In the genomic region with DNA sequence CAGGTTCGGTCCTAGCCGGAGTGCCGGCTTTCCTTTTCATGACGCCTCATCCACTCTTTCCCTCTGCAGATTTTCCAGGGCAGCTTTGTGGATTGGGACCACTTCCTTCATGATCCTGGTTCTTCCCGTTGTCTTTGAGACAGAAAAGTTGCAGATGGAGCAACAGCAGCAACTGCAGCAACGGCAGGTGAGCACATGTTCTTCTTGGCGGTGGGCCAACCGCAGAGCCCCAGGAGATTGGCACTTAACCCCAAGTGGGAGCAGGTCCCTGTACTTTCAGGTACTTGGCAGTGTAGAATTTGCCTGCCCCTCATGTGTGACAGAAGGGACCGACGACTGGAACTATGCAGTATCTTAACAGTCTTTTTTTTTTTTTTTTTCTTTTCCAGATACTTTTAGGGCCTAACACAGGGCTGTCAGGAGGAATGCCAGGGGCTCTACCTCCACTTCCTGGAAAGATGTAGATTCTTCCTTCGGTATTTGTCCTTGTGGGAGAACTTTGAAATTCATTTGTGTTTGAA, we compare ENCODE assay signal across 8 mouse cellular contexts. TPM values are rescaled to one million over a fixed set of nuclear protein-coding genes. Genes with fewer than 3 reads are reported as not detected.
A peak's percentile ranks its signal among the peaks of the same experiment; 100 is the strongest.
DNase-seq lines count a peak whose midpoint lies in the region; ATAC-seq and TF ChIP-seq lines count a peak whose summit lies in the region.
"Not testable (repeated sequence)": the region's sequence is repeated elsewhere in the genome, so short reads cannot be mapped to it uniquely, and the experiment has no call there.

No protein-coding gene starts in this region.

- not testable (repeated sequence) for H3K27ac ChIP-seq in embryonic facial prominence, embryonic 10.5 days (replicated peaks); forebrain, embryonic 16.5 days (ENCODE audit: low read length); hindbrain, embryonic 12.5 days; kidney, embryonic 16.5 days (ENCODE audit: low read length); liver, embryonic 12.5 days; midbrain, embryonic 12.5 days (replicated peaks)

- TF ChIP-seq CTCF in C2C12 (IDR thresholded peaks at IDR 0.05; ENCODE audit: control insufficient read depth, insufficient read depth, insufficient read length) = not testable (repeated sequence)

- H3K4me2 ChIP-seq in forebrain, embryonic 16.5 days (ENCODE audit: low read length) = peak overlapping the region; percentile 60
- peak overlapping the region; percentile 85 for H3K4me2 ChIP-seq in hindbrain, embryonic 12.5 days (replicated peaks)
- peak overlapping the region; percentile 69 for H3K4me2 ChIP-seq in kidney, embryonic 16.5 days (replicated peaks; ENCODE audit: low read depth, low read length)
- peak overlapping the region; percentile 80 for H3K4me2 ChIP-seq in liver, embryonic 12.5 days
- H3K4me2 ChIP-seq in midbrain, embryonic 12.5 days (replicated peaks) = peak overlapping the region; percentile 66

- peaks cover 29% of the 10 kb centered on the region for H3K79me3 ChIP-seq in C2C12 (ENCODE audit: low read depth)

- H3K4me3 ChIP-seq in C2C12 (ENCODE audit: insufficient read depth, poor library complexity, severe bottlenecking) = peak overlapping the region; percentile 100
- peak overlapping the region; percentile 90 for H3K4me3 ChIP-seq in embryonic facial prominence, embryonic 10.5 days
- H3K4me3 ChIP-seq in forebrain, embryonic 16.5 days (replicated peaks; ENCODE audit: low read length) = not testable (repeated sequence)
- H3K4me3 ChIP-seq in hindbrain, embryonic 12.5 days = peak overlapping the region; percentile 95
- H3K4me3 ChIP-seq in kidney, embryonic 16.5 days (ENCODE audit: low read length) = peak overlapping the region; percentile 93
- H3K4me3 ChIP-seq in liver, embryonic 12.5 days = peak overlapping the region; percentile 97
- H3K4me3 ChIP-seq in midbrain, embryonic 12.5 days = peak overlapping the region; percentile 95; the same call in 1 of the 2 replicates

- peaks cover 49% of the 10 kb centered on the region for H3K79me2 ChIP-seq in C2C12 (ENCODE audit: control insufficient read depth, insufficient read depth)

- not testable (repeated sequence) for H3K27me3 ChIP-seq in C2C12 (ENCODE audit: control insufficient read depth, insufficient read depth, insufficient read length); embryonic facial prominence, embryonic 10.5 days (replicated peaks; ENCODE audit: low read depth, poor library complexity, severe bottlenecking); forebrain, embryonic 16.5 days (replicated peaks; ENCODE audit: control insufficient read depth, insufficient read depth, low read length); hindbrain, embryonic 12.5 days; kidney, embryonic 16.5 days (ENCODE audit: insufficient read depth, low read length); liver, embryonic 12.5 days (replicated peaks); midbrain, embryonic 12.5 days

- H3K9ac ChIP-seq in forebrain, embryonic 16.5 days (replicated peaks; ENCODE audit: low read depth, low read length); hindbrain, embryonic 12.5 days; kidney, embryonic 16.5 days (replicated peaks; ENCODE audit: low read length); midbrain, embryonic 12.5 days (replicated peaks): not testable (repeated sequence)
- H3K9ac ChIP-seq in liver, embryonic 12.5 days = peak overlapping the region; percentile 91

- 87% methylated on average over 11 of the region's 11 CpGs for WGBS in embryonic facial prominence, embryonic 10.5 days
- 80% methylated on average over 11 of the region's 11 CpGs for WGBS in forebrain, embryonic 16.5 days
- WGBS in hindbrain, embryonic 12.5 days = 90% methylated on average over 11 of the region's 11 CpGs
- WGBS in kidney, embryonic 16.5 days = 73% methylated on average over 11 of the region's 11 CpGs
- 76% methylated on average over 11 of the region's 11 CpGs for WGBS in liver, embryonic 12.5 days (ENCODE audit: insufficient replicate concordance)
- 89% methylated on average over 11 of the region's 11 CpGs for WGBS in midbrain, embryonic 12.5 days

- peaks cover 51% of the 10 kb centered on the region for H3K36me3 ChIP-seq in C2C12 (ENCODE audit: control insufficient read depth, insufficient read depth)
- H3K36me3 ChIP-seq in embryonic facial prominence, embryonic 10.5 days (replicated peaks) = peaks cover 66% of the 10 kb centered on the region
- peaks cover 26% of the 10 kb centered on the region for H3K36me3 ChIP-seq in forebrain, embryonic 16.5 days (ENCODE audit: control insufficient read depth, insufficient read depth)
- peaks cover 49% of the 10 kb centered on the region for H3K36me3 ChIP-seq in hindbrain, embryonic 12.5 days
- peaks cover 42% of the 10 kb centered on the region for H3K36me3 ChIP-seq in kidney, embryonic 16.5 days (ENCODE audit: insufficient read depth, low read length)
- H3K36me3 ChIP-seq in liver, embryonic 12.5 days = peaks cover 56% of the 10 kb centered on the region
- peaks cover 55% of the 10 kb centered on the region for H3K36me3 ChIP-seq in midbrain, embryonic 12.5 days

- peak overlapping the region; percentile 61 for H3ac ChIP-seq in C2C12 (ENCODE audit: control insufficient read depth, insufficient read length, low read depth)

- not testable (repeated sequence) for ATAC-seq in forebrain, embryonic 16.5 days; hindbrain, embryonic 12.5 days (ENCODE audit: low FRiP score); kidney, embryonic 16.5 days (ENCODE audit: low FRiP score, low TSS enrichment); liver, embryonic 12.5 days; midbrain, embryonic 12.5 days (ENCODE audit: low FRiP score, low read depth)

- DNase-seq in embryonic facial prominence, embryonic 10.5 days (ENCODE audit: low spot score) = not testable (repeated sequence)
- peak; percentile 35 for DNase-seq in right cerebral cortex, postnatal 4 days

- H3K9me3 ChIP-seq in embryonic facial prominence, embryonic 10.5 days; forebrain, embryonic 16.5 days (ENCODE audit: control insufficient read depth, low read length); hindbrain, embryonic 12.5 days (replicated peaks); kidney, embryonic 16.5 days (ENCODE audit: low read length); liver, embryonic 12.5 days (replicated peaks); midbrain, embryonic 12.5 days: not testable (repeated sequence)

- not testable (repeated sequence) for H3K4me1 ChIP-seq in embryonic facial prominence, embryonic 10.5 days; forebrain, embryonic 16.5 days (replicated peaks; ENCODE audit: control insufficient read depth, insufficient read depth, low read length); hindbrain, embryonic 12.5 days; kidney, embryonic 16.5 days (ENCODE audit: insufficient read depth, low read length); midbrain, embryonic 12.5 days
- H3K4me1 ChIP-seq in liver, embryonic 12.5 days = peaks cover 23% of the 10 kb centered on the region

RNA-seq across cellular contexts. Expression of gene Tomm22, which starts 1.2 kb away (rescaled TPM):
- polyA plus RNA-seq in C2C12 (2012; fragmentation: generic; extraction: Trizol) = 171 TPM
- polyA plus RNA-seq in embryonic facial prominence, embryonic 10.5 days (2016; fragmentation: Nextera tagmentation; extraction: Ambion mirVana) = 250 and 258 TPM in 2 replicates
- polyA plus RNA-seq in forebrain, embryonic 16.5 days (2015; fragmentation: Nextera tagmentation; extraction: Ambion mirVana) = 249 and 262 TPM in 2 replicates
- polyA plus RNA-seq in hindbrain, embryonic 12.5 days (2016; fragmentation: Nextera tagmentation; extraction: Ambion mirVana) = 239 and 249 TPM in 2 replicates
- 262 and 263 TPM in 2 replicates for polyA plus RNA-seq in kidney, embryonic 16.5 days (2015; fragmentation: Nextera tagmentation; extraction: Ambion mirVana)
- 209 and 217 TPM in 2 replicates for polyA plus RNA-seq in liver, embryonic 12.5 days (2016; fragmentation: Nextera tagmentation; extraction: Ambion mirVana)
- 252 and 269 TPM in 2 replicates for polyA plus RNA-seq in midbrain, embryonic 12.5 days (2016; fragmentation: Nextera tagmentation; extraction: Ambion mirVana)

RNA-seq across cellular contexts. Expression of gene Cby1, which starts 12.9 kb away (rescaled TPM):
- 54.5 TPM for polyA plus RNA-seq in C2C12 (2012; fragmentation: generic; extraction: Trizol)
- polyA plus RNA-seq in embryonic facial prominence, embryonic 10.5 days (2016; fragmentation: Nextera tagmentation; extraction: Ambion mirVana) = 60.3 and 69.6 TPM in 2 replicates
- polyA plus RNA-seq in forebrain, embryonic 16.5 days (2015; fragmentation: Nextera tagmentation; extraction: Ambion mirVana) = 116 and 117 TPM in 2 replicates
- 63.7 and 69.0 TPM in 2 replicates for polyA plus RNA-seq in hindbrain, embryonic 12.5 days (2016; fragmentation: Nextera tagmentation; extraction: Ambion mirVana)
- polyA plus RNA-seq in kidney, embryonic 16.5 days (2015; fragmentation: Nextera tagmentation; extraction: Ambion mirVana) = 59.5 and 59.8 TPM in 2 replicates
- polyA plus RNA-seq in liver, embryonic 12.5 days (2016; fragmentation: Nextera tagmentation; extraction: Ambion mirVana) = 20.3 and 21.8 TPM in 2 replicates
- polyA plus RNA-seq in midbrain, embryonic 12.5 days (2016; fragmentation: Nextera tagmentation; extraction: Ambion mirVana) = 79.7 and 82.0 TPM in 2 replicates

RNA-seq across cellular contexts. Expression of gene Fam227a, which starts 13.1 kb away (rescaled TPM):
- polyA plus RNA-seq in C2C12 (2012; fragmentation: generic; extraction: Trizol) = 0.27 TPM
- polyA plus RNA-seq in embryonic facial prominence, embryonic 10.5 days (2016; fragmentation: Nextera tagmentation; extraction: Ambion mirVana) = 2.0 and 2.3 TPM in 2 replicates
- 3.9 and 4.5 TPM in 2 replicates for polyA plus RNA-seq in forebrain, embryonic 16.5 days (2015; fragmentation: Nextera tagmentation; extraction: Ambion mirVana)
- 5.5 and 5.9 TPM in 2 replicates for polyA plus RNA-seq in hindbrain, embryonic 12.5 days (2016; fragmentation: Nextera tagmentation; extraction: Ambion mirVana)
- 1.1 and 1.4 TPM in 2 replicates for polyA plus RNA-seq in kidney, embryonic 16.5 days (2015; fragmentation: Nextera tagmentation; extraction: Ambion mirVana)
- polyA plus RNA-seq in liver, embryonic 12.5 days (2016; fragmentation: Nextera tagmentation; extraction: Ambion mirVana) = 0.20 and 0.37 TPM in 2 replicates
- polyA plus RNA-seq in midbrain, embryonic 12.5 days (2016; fragmentation: Nextera tagmentation; extraction: Ambion mirVana) = 4.6 and 5.4 TPM in 2 replicates

RNA-seq across cellular contexts. Expression of gene Josd1, which starts 15.8 kb away (rescaled TPM):
- polyA plus RNA-seq in C2C12 (2012; fragmentation: generic; extraction: Trizol) = 37.0 TPM
- polyA plus RNA-seq in embryonic facial prominence, embryonic 10.5 days (2016; fragmentation: Nextera tagmentation; extraction: Ambion mirVana) = 22.9 and 23.9 TPM in 2 replicates
- polyA plus RNA-seq in forebrain, embryonic 16.5 days (2015; fragmentation: Nextera tagmentation; extraction: Ambion mirVana) = 24.5 and 25.2 TPM in 2 replicates
- polyA plus RNA-seq in hindbrain, embryonic 12.5 days (2016; fragmentation: Nextera tagmentation; extraction: Ambion mirVana) = 29.0 and 29.7 TPM in 2 replicates
- 18.2 and 19.6 TPM in 2 replicates for polyA plus RNA-seq in kidney, embryonic 16.5 days (2015; fragmentation: Nextera tagmentation; extraction: Ambion mirVana)
- 37.7 and 38.3 TPM in 2 replicates for polyA plus RNA-seq in liver, embryonic 12.5 days (2016; fragmentation: Nextera tagmentation; extraction: Ambion mirVana)
- polyA plus RNA-seq in midbrain, embryonic 12.5 days (2016; fragmentation: Nextera tagmentation; extraction: Ambion mirVana) = 24.8 and 27.5 TPM in 2 replicates

RNA-seq across cellular contexts. Expression of gene Gtpbp1, which starts 18.8 kb away (rescaled TPM):
- 62.5 TPM for polyA plus RNA-seq in C2C12 (2012; fragmentation: generic; extraction: Trizol)
- polyA plus RNA-seq in embryonic facial prominence, embryonic 10.5 days (2016; fragmentation: Nextera tagmentation; extraction: Ambion mirVana) = 47.7 and 51.6 TPM in 2 replicates
- 55.7 and 56.5 TPM in 2 replicates for polyA plus RNA-seq in forebrain, embryonic 16.5 days (2015; fragmentation: Nextera tagmentation; extraction: Ambion mirVana)
- polyA plus RNA-seq in hindbrain, embryonic 12.5 days (2016; fragmentation: Nextera tagmentation; extraction: Ambion mirVana) = 41.4 and 45.5 TPM in 2 replicates
- 32.7 and 36.6 TPM in 2 replicates for polyA plus RNA-seq in kidney, embryonic 16.5 days (2015; fragmentation: Nextera tagmentation; extraction: Ambion mirVana)
- 48.3 and 50.0 TPM in 2 replicates for polyA plus RNA-seq in liver, embryonic 12.5 days (2016; fragmentation: Nextera tagmentation; extraction: Ambion mirVana)
- polyA plus RNA-seq in midbrain, embryonic 12.5 days (2016; fragmentation: Nextera tagmentation; extraction: Ambion mirVana) = 44.8 and 51.0 TPM in 2 replicates
